12 mouse cellular contexts compared by ENCODE assay signal in the genomic region with DNA sequence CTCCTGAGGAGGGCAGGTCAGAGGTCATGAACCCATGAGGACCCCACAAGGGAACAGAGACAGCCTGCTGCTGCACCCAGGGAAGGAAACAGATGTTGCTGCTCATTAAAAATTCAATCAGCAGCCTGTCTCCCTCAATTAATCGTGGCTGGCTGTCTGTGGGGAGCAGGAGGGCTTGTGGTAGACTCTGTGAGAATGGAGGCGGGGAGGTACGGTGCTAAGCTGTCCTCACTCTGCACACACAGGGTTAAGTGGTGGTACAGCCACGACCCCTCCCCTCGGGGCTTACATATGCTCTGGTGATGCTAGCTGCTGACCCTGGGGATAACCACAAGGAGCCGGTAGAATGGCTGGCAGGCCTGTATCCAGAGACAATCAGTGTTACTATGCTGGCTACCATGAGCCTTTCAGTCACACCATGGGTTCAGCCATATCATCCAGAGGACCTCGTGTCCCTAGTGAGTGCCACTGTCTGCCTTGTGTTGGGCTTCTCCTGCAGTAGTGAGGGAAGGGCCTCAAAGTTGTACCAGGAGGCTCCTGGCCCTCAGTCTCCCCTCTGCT. TPM values are rescaled to one million over a fixed set of nuclear protein-coding genes. Genes with fewer than 3 reads are reported as not detected.
DNase-seq lines count a peak whose midpoint lies in the region; ATAC-seq lines count a peak whose summit lies in the region.
"Had no signal": no experiment of that assay in that cellular context is flagged by ENCODE, and none has a peak within 500 bp of the region (broad histone marks: within the 10 kb centered on the region; RNA-seq: fewer than 3 reads in every experiment).

No protein-coding gene starts in this region.

- H3K4me2 ChIP-seq in heart, embryonic 13.5 days, result no peak overlapping the region
- no peak overlapping the region for H3K4me2 ChIP-seq in midbrain, embryonic 15.5 days
- H3K4me2 ChIP-seq: liver, embryonic 15.5 days had no signal

- peaks cover 56% of the 10 kb centered on the region for H3K36me3 ChIP-seq in heart, embryonic 13.5 days
- peaks cover 26% of the 10 kb centered on the region for H3K36me3 ChIP-seq in midbrain, embryonic 15.5 days (replicated peaks)

- WGBS in heart, embryonic 13.5 days, result 40% methylated on average over 7 of the region's 7 CpGs
- 7% methylated on average over 7 of the region's 7 CpGs for WGBS in midbrain, embryonic 15.5 days

- peak overlapping the region; percentile 98 for H3K27ac ChIP-seq in heart, embryonic 13.5 days (replicated peaks)
- peak overlapping the region; percentile 72 for H3K27ac ChIP-seq in midbrain, embryonic 15.5 days

- H3K4me3 ChIP-seq in heart, embryonic 13.5 days, result no peak overlapping the region
- H3K4me3 ChIP-seq in midbrain, embryonic 15.5 days, result no peak overlapping the region
- H3K4me3 ChIP-seq: liver, embryonic 15.5 days had no signal

- H3K9ac ChIP-seq in heart, embryonic 13.5 days, result peak overlapping the region; percentile 5
- no peak overlapping the region for H3K9ac ChIP-seq in midbrain, embryonic 15.5 days
- H3K9ac ChIP-seq: liver, embryonic 15.5 days had no signal

- DNase-seq in heart, postnatal 10 days, result no peak
- peak; percentile 75 for DNase-seq in embryo, embryonic 10 days (ENCODE audit: low spot score)
- DNase-seq in forelimb bud, embryonic 11.5 days (ENCODE audit: low read depth, low spot score), result peak; percentile 52
- no peak for DNase-seq in thymus, postnatal 0 days (ENCODE audit: low spot score)
- no peak for DNase-seq in layer of hippocampus, postnatal 10 days (ENCODE audit: low spot score in 2 of 2)
- no peak for DNase-seq in frontal cortex, postnatal 10 days (ENCODE audit: low spot score in 2 of 2)
- DNase-seq: kidney, adult 8-10 months; thymus, postnatal 36 days had no signal

- H3K27me3 ChIP-seq in heart, embryonic 13.5 days (replicated peaks), result no peaks in the 10 kb centered on the region
- H3K27me3 ChIP-seq in midbrain, embryonic 15.5 days (replicated peaks), result no peaks in the 10 kb centered on the region
- H3K27me3 ChIP-seq: liver, embryonic 15.5 days had no signal

- H3K4me1 ChIP-seq in heart, embryonic 13.5 days, result peaks cover 75% of the 10 kb centered on the region
- peaks cover 67% of the 10 kb centered on the region for H3K4me1 ChIP-seq in midbrain, embryonic 15.5 days

- ATAC-seq in heart, embryonic 13.5 days (ENCODE audit: extremely low read depth, insufficient number of reproducible peaks, low FRiP score, low TSS enrichment), result no peak
- no peak for ATAC-seq in midbrain, embryonic 15.5 days (replicated peaks)
- ATAC-seq: CD4-positive, CD25-positive, alpha-beta regulatory T cell, adult 4 months had no signal

- intact Hi-C loops in heart, postnatal 10 days (cut with DNase I), result no loop called here

- no peaks in the 10 kb centered on the region for H3K9me3 ChIP-seq in heart, embryonic 13.5 days
- H3K9me3 ChIP-seq in midbrain, embryonic 15.5 days, result no peaks in the 10 kb centered on the region
- H3K9me3 ChIP-seq: liver, embryonic 15.5 days had no signal

RNA-seq across cellular contexts. Expression of a gene that starts 23.9 kb away (rescaled TPM):
- 79.8 and 80.4 TPM in 2 replicates for polyA plus RNA-seq in heart, embryonic 13.5 days (2015; fragmentation: Nextera tagmentation; extraction: Ambion mirVana)
- 10 to 100 TPM; 14.6 to 15.2 TPM for total RNA-seq in heart, postnatal 10 days (2021)
- polyA plus RNA-seq in midbrain, embryonic 15.5 days (2015; fragmentation: Nextera tagmentation; extraction: Ambion mirVana), result 15.3 and 16.5 TPM in 2 replicates
- polyA plus RNA-seq in thymus, postnatal 0 days (2015; fragmentation: Nextera tagmentation; extraction: Ambion mirVana), result 60.0 and 77.9 TPM in 2 replicates
- 1 to 10 TPM; 2.5 to 4.2 TPM for total RNA-seq in layer of hippocampus, postnatal 10 days (2021)

Comparison
In these comparisons a context has a peak if more than half of its experiments do, and no peak if none do; other contexts are left out.
1. DNase-seq: peak in embryo, embryonic 10 days (single experiment) and forelimb bud, embryonic 11.5 days (single experiment); none in heart, postnatal 10 days (0 of 2), thymus, postnatal 0 days (single experiment), layer of hippocampus, postnatal 10 days (0 of 2) and frontal cortex, postnatal 10 days (0 of 2).